Mouse (Mus musculus): ENCODE results near the gene Fgfrl1. TPM values are rescaled to one million over a fixed set of nuclear protein-coding genes. Genes with fewer than 3 reads are reported as not detected.
A peak's percentile ranks its signal among the peaks of the same experiment; 100 is the strongest.

The Fgfrl1 gene
- polyA plus RNA-seq, 1 experiment = 93.3 TPM

DNA sequence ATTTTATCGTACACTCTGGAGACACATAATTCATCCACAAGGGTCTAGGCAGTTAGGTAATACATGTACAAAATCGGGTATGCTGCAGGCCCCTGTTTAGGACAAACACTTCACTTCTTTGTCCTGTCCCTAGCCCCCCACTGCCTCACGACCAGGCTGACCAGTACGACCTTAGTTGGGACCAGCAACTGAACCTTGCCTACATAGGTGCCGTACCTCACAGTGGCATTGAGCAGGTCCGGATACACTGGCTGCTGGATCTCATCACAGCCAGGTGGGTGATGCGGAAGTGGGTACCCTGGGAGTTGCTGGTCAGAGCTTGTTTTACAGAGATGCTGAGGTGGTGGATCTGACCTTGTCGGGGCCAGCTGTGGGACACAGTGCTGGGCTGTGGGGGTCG is 22.2 kb upstream of the Fgfrl1 start:
- TF ChIP-seq CEBPB (IDR thresholded peaks at IDR 0.05; ENCODE audit: insufficient read depth, poor library complexity, severe bottlenecking) (no peak), MYOD1 (IDR thresholded peaks at IDR 0.05; ENCODE audit: control insufficient read depth in 1 of 3, insufficient read length in 2 of 3, low read depth in 2 of 3) (no peak), TCF3 (IDR thresholded peaks at IDR 0.05; ENCODE audit: insufficient read length, low read depth) (no peak), MAX (IDR thresholded peaks at IDR 0.05; ENCODE audit: low read depth) (no peak), REST (IDR thresholded peaks at IDR 0.05; ENCODE audit: insufficient read depth, insufficient read length) (no peak), USF1 (IDR thresholded peaks at IDR 0.05; ENCODE audit: low read depth) (no peak), MYOG (IDR thresholded peaks at IDR 0.05; ENCODE audit: control insufficient read depth in 1 of 3, insufficient read depth in 1 of 3, insufficient read length in 2 of 3, low read depth in 2 of 3) (no peak), POLR2A (IDR thresholded peaks at IDR 0.05; ENCODE audit: insufficient read length, low read depth) (no peak), POLR2AphosphoS2 (IDR thresholded peaks at IDR 0.05; ENCODE audit: insufficient read length, low read depth) (no peak), TCF12 (IDR thresholded peaks at IDR 0.05; ENCODE audit: insufficient read depth, poor library complexity, severe bottlenecking) (no peak), SRF (IDR thresholded peaks at IDR 0.05; ENCODE audit: control insufficient read depth, insufficient read length, low read depth) (no peak), E2F4 (IDR thresholded peaks at IDR 0.05; ENCODE audit: insufficient read depth) (no peak)
- Histone ChIP-seq H3K36me3 (ENCODE audit: control insufficient read depth, insufficient read depth) (no peaks in the 10 kb centered on the region), H3ac (ENCODE audit: control insufficient read depth, insufficient read length) (no peak overlapping the region), H3K4me2 (ENCODE audit: low read depth) (no peak overlapping the region), H3K4me3 (peak overlapping the region; percentile 39), H3K27me3 (ENCODE audit: control insufficient read depth, insufficient read depth, insufficient read length) (no peaks in the 10 kb centered on the region), H3K79me2 (ENCODE audit: control insufficient read depth, insufficient read depth) (no peaks in the 10 kb centered on the region)

DNA sequence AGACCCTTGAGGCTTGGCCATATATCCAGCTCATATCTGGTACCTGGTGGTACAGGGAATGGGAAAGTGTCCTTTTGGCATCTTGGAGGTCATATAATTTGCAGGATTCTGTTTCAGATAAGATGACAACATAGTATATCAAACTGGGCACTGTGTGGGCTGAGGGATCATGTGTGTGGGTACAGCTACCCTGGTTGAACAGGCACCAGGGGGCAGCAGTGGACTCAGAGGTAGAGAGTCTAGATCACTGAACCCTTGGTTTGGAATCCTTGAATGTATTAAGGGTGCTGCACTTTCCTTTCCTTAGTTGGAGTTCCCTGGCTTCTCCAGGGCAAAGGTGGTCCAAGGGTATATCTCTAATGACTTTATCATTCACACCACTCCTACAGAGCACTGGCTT is 21.4 kb upstream of the Fgfrl1 start:
- TF ChIP-seq TCF3 (IDR thresholded peaks at IDR 0.05; ENCODE audit: insufficient read length, low read depth) (no peak), CEBPB (IDR thresholded peaks at IDR 0.05; ENCODE audit: insufficient read depth, poor library complexity, severe bottlenecking) (no peak), REST (IDR thresholded peaks at IDR 0.05; ENCODE audit: insufficient read depth, insufficient read length) (no peak), TCF12 (IDR thresholded peaks at IDR 0.05; ENCODE audit: insufficient read depth, poor library complexity, severe bottlenecking) (no peak), MYOD1 (IDR thresholded peaks at IDR 0.05; ENCODE audit: control insufficient read depth in 1 of 3, insufficient read length in 2 of 3, low read depth in 2 of 3) (no peak), POLR2AphosphoS2 (IDR thresholded peaks at IDR 0.05; ENCODE audit: insufficient read length, low read depth) (no peak), SRF (IDR thresholded peaks at IDR 0.05; ENCODE audit: control insufficient read depth, insufficient read length, low read depth) (no peak), MAX (IDR thresholded peaks at IDR 0.05; ENCODE audit: low read depth) (no peak), MYOG (IDR thresholded peaks at IDR 0.05; ENCODE audit: control insufficient read depth in 1 of 3, insufficient read depth in 1 of 3, insufficient read length in 2 of 3, low read depth in 2 of 3) (no peak), E2F4 (IDR thresholded peaks at IDR 0.05; ENCODE audit: insufficient read depth) (no peak), USF1 (IDR thresholded peaks at IDR 0.05; ENCODE audit: low read depth) (no peak), POLR2A (IDR thresholded peaks at IDR 0.05; ENCODE audit: insufficient read length, low read depth) (no peak)
- Histone ChIP-seq H3K36me3 (ENCODE audit: control insufficient read depth, insufficient read depth) (no peaks in the 10 kb centered on the region), H3ac (ENCODE audit: control insufficient read depth, insufficient read length) (no peak overlapping the region), H3K27me3 (ENCODE audit: control insufficient read depth, insufficient read depth, insufficient read length) (no peaks in the 10 kb centered on the region), H3K4me3 (no peak overlapping the region), H3K79me2 (ENCODE audit: control insufficient read depth, insufficient read depth) (no peaks in the 10 kb centered on the region), H3K4me2 (ENCODE audit: low read depth) (no peak overlapping the region)

DNA sequence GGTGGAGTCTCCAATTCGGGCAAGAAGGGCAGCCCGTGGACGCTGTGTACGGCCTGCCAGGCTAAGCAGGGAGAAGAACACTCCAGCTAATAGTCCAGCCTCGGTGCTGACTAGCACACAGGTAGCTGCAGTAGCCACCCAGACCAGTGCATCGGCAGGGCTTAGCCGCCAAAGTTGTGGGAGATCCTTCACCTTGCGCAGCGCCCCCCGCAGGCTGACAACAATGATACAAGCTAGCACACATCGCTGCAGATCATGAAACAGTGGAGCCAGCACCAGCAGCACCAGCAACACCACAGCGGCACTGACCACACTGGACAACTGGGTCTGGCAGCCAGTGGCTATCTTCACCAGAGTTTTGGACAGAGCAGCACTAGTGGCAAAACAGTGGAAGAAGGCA is 20.4 kb upstream of the Fgfrl1 start:
- TF ChIP-seq POLR2A (IDR thresholded peaks at IDR 0.05; ENCODE audit: insufficient read length, low read depth) = no peak
- TF ChIP-seq TCF3 (IDR thresholded peaks at IDR 0.05; ENCODE audit: insufficient read length, low read depth) = no peak
- no peak for TF ChIP-seq TCF12 (IDR thresholded peaks at IDR 0.05; ENCODE audit: insufficient read depth, poor library complexity, severe bottlenecking)
- TF ChIP-seq MAX (IDR thresholded peaks at IDR 0.05; ENCODE audit: low read depth) = no peak
- TF ChIP-seq REST (IDR thresholded peaks at IDR 0.05; ENCODE audit: insufficient read depth, insufficient read length) = no peak
- H3K36me3 ChIP-seq (ENCODE audit: control insufficient read depth, insufficient read depth) = no peaks in the 10 kb centered on the region
- no peaks in the 10 kb centered on the region for H3K27me3 ChIP-seq (ENCODE audit: control insufficient read depth, insufficient read depth, insufficient read length)
- no peak overlapping the region for H3K4me2 ChIP-seq (ENCODE audit: low read depth)
- no peak overlapping the region for H3ac ChIP-seq (ENCODE audit: control insufficient read depth, insufficient read length)
- H3K79me2 ChIP-seq (ENCODE audit: control insufficient read depth, insufficient read depth) = no peaks in the 10 kb centered on the region
- H3K4me3 ChIP-seq = no peak overlapping the region

DNA sequence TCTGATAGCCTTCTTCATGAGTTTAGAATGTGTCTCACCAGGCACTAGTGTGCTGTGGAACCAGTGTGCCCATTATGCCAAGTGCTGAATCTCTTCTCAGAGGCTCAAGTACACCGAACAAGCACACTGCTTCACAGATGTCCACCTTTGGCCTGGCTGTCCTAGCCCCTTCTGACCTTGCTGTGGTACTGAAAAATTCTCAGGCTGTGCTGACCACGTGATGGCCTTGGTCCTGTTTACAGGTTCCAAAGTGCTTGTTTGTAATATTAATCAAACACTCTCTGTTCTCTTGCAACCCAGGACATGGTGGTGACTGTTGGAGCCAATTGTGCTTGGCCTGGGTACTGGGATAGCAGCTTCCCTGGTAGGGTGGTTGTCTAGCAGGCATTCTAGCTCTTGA is 17.6 kb upstream of the Fgfrl1 start:
- Histone ChIP-seq H3K27me3 (ENCODE audit: control insufficient read depth, insufficient read depth, insufficient read length) (no peaks in the 10 kb centered on the region), H3K79me2 (ENCODE audit: control insufficient read depth, insufficient read depth) (no peaks in the 10 kb centered on the region), H3ac (ENCODE audit: control insufficient read depth, insufficient read length) (no peak overlapping the region), H3K4me3 (no peak overlapping the region), H3K4me2 (ENCODE audit: low read depth) (no peak overlapping the region), H3K36me3 (ENCODE audit: control insufficient read depth, insufficient read depth) (no peaks in the 10 kb centered on the region)
- TF ChIP-seq USF1 (IDR thresholded peaks at IDR 0.05; ENCODE audit: low read depth) (no peak), E2F4 (IDR thresholded peaks at IDR 0.05; ENCODE audit: insufficient read depth) (no peak), MAX (IDR thresholded peaks at IDR 0.05; ENCODE audit: low read depth) (no peak), TCF3 (IDR thresholded peaks at IDR 0.05; ENCODE audit: insufficient read length, low read depth) (no peak), MYOD1 (IDR thresholded peaks at IDR 0.05; ENCODE audit: control insufficient read depth in 1 of 3, insufficient read length in 2 of 3, low read depth in 2 of 3) (no peak), CEBPB (IDR thresholded peaks at IDR 0.05; ENCODE audit: insufficient read depth, poor library complexity, severe bottlenecking) (no peak), TCF12 (IDR thresholded peaks at IDR 0.05; ENCODE audit: insufficient read depth, poor library complexity, severe bottlenecking) (no peak), MYOG (IDR thresholded peaks at IDR 0.05; ENCODE audit: control insufficient read depth in 1 of 3, insufficient read depth in 1 of 3, insufficient read length in 2 of 3, low read depth in 2 of 3) (no peak), POLR2A (IDR thresholded peaks at IDR 0.05; ENCODE audit: insufficient read length, low read depth) (no peak)

DNA sequence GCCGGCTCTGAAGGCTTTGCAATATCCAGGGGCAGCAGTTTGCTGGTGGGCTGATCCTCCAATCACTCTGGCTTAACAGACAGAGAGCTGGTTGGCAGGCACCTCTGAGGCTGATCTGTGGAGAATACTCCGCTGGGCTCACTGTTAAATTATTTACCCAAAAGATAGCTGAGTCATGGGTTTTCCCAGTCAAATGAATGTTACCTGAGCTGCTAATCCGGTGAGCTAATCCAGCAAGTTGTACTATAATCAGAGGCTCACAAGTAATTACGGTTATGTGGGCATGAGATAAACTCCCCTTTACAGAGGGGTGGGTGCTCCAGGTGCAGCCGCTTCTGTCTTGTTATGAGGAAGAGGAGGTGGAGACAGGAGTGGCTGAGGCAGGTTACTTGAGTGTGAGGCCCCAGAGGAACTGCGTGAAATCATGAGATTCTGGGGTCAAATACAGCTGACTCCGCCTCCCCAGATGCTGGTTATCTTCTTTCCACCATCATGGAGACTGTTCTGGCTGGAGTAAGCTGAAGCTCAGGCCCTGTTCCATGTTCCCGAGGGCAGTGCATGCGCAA is 16.8 kb upstream of the Fgfrl1 start, which contains the start of gene Slc26a1:
Gene Slc26a1, minus strand, starts transcription at position 319 of the 566 bp plus-strand sequence.
- H3K79me2 ChIP-seq (ENCODE audit: control insufficient read depth, insufficient read depth) = no peaks in the 10 kb centered on the region

More for the DNA sequence above, 16.8 kb upstream of the Fgfrl1 start, which contains the start of gene Slc26a1:
- Histone ChIP-seq H3K36me3 (ENCODE audit: control insufficient read depth, insufficient read depth) (no peaks in the 10 kb centered on the region), H3K27me3 (ENCODE audit: control insufficient read depth, insufficient read depth, insufficient read length) (no peaks in the 10 kb centered on the region), H3ac (ENCODE audit: control insufficient read depth, insufficient read length) (no peak within 1 kb of the TSS), H3K4me3 (no peak within 1 kb of the TSS), H3K4me2 (ENCODE audit: low read depth) (no peak within 1 kb of the TSS)
- TF ChIP-seq POLR2AphosphoS2 (IDR thresholded peaks at IDR 0.05; ENCODE audit: insufficient read length, low read depth) = no peak
- no peak for TF ChIP-seq USF1 (IDR thresholded peaks at IDR 0.05; ENCODE audit: low read depth)
- TF ChIP-seq SRF (IDR thresholded peaks at IDR 0.05; ENCODE audit: control insufficient read depth, insufficient read length, low read depth) = no peak
- no peak for TF ChIP-seq POLR2A (IDR thresholded peaks at IDR 0.05; ENCODE audit: insufficient read length, low read depth)
- TF ChIP-seq MYOD1 (IDR thresholded peaks at IDR 0.05; ENCODE audit: control insufficient read depth in 1 of 3, insufficient read length in 2 of 3, low read depth in 2 of 3) = no peak

All from myocyte (in vitro differentiated cells).